Comparison of ENCODE assay signal across 9 mouse cellular contexts in the genomic region with DNA sequence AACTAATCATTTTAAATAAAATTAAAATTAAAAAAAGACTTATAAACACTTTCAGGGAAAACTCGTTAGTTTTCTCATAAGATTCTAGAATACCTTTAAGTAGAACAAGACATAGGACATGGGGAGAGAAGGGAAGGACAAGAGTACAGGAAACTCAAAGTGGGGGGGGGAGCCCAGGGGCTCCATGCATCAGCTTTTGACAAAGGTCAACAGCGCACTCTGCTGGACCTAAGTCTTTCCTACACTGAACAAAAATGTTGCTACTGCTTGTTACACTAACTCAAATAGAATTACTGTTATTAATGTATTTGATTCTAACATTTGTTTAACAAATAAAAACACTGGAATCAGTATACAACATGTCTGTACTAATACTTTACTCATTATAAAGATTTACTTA. TPM values are rescaled to one million over a fixed set of nuclear protein-coding genes. Genes with fewer than 3 reads are reported as not detected.
A peak's percentile ranks its signal among the peaks of the same experiment; 100 is the strongest.
DNase-seq lines count a peak whose midpoint lies in the region; ATAC-seq and TF ChIP-seq lines count a peak whose summit lies in the region.
"Had no signal": no experiment of that assay in that cellular context is flagged by ENCODE, and none has a peak within 500 bp of the region (broad histone marks: within the 10 kb centered on the region; RNA-seq: fewer than 3 reads in every experiment).

No protein-coding gene starts in this region.

- peak; percentile 63 for TF ChIP-seq CTCF in kidney, adult 2 months (conservative IDR thresholded peaks at IDR 0.05; ENCODE audit: insufficient read depth, insufficient read length, low read depth, low read length)

- ATAC-seq in kidney, embryonic 14.5 days (ENCODE audit: low FRiP score, low TSS enrichment): no peak
- ATAC-seq in granulocyte monocyte progenitor cell, adult 5-6 weeks (replicated peaks; ENCODE audit: poor library complexity, severe bottlenecking): no peak

- TF ChIP-seq POLR2A in kidney, adult 2 months (IDR thresholded peaks at IDR 0.05; ENCODE audit: low read depth, low read length): no peak

- 51% methylated on average over 2 of the region's 2 CpGs for WGBS in kidney, adult 2 months
- 56% methylated on average over 2 of the region's 2 CpGs for WGBS in kidney, embryonic 14.5 days

- no peaks in the 10 kb centered on the region for H3K27me3 ChIP-seq in kidney, adult 2 months (replicated peaks; ENCODE audit: control insufficient read depth, insufficient read depth, low read length)
- H3K27me3 ChIP-seq in kidney, embryonic 14.5 days (ENCODE audit: control insufficient read depth, insufficient read depth, low read length): no peaks in the 10 kb centered on the region

- H3K9ac ChIP-seq in kidney, embryonic 14.5 days (ENCODE audit: low read depth, low read length): no peak overlapping the region

- no peaks in the 10 kb centered on the region for H3K9me3 ChIP-seq in kidney, embryonic 14.5 days (ENCODE audit: control insufficient read depth, low read length)

- no peak overlapping the region for H3K27ac ChIP-seq in kidney, adult 2 months (ENCODE audit: insufficient read depth, low read depth, low read length)
- no peak overlapping the region for H3K27ac ChIP-seq in kidney, embryonic 14.5 days (ENCODE audit: low read depth, low read length)

- no peaks in the 10 kb centered on the region for H3K36me3 ChIP-seq in kidney, adult 2 months (ENCODE audit: control insufficient read depth, insufficient read depth, low read length)
- H3K36me3 ChIP-seq in kidney, embryonic 14.5 days (ENCODE audit: control insufficient read depth, insufficient read depth, low read length): no peaks in the 10 kb centered on the region

- peak; percentile 73 for DNase-seq in kidney, adult 2 months
- DNase-seq in ZHBTc4 (ENCODE audit: low read depth, low spot score): peak; percentile 45
- DNase-seq in embryo, embryonic 10.5 days (ENCODE audit: low spot score): peak; percentile 77
- DNase-seq in kidney, adult 8-10 months: peak; percentile 37 to 75
- DNase-seq in lung, adult 18-20 months: peak; percentile 30 to 58
- peak; percentile 5 to 6 for DNase-seq in right cerebral cortex, postnatal 36 days (ENCODE audit: low spot score in 2 of 2)

- no peaks in the 10 kb centered on the region for H3K4me1 ChIP-seq in kidney, adult 2 months (ENCODE audit: control insufficient read depth, insufficient read depth, low read length)
- H3K4me1 ChIP-seq in kidney, embryonic 14.5 days (ENCODE audit: control insufficient read depth, insufficient read depth, low read length): no peaks in the 10 kb centered on the region

- no peak overlapping the region for H3K4me2 ChIP-seq in kidney, embryonic 14.5 days (replicated peaks; ENCODE audit: low read depth, low read length)

- no peak overlapping the region for H3K4me3 ChIP-seq in kidney, adult 2 months (ENCODE audit: insufficient read depth, low read depth, low read length)
- H3K4me3 ChIP-seq in kidney, embryonic 14.5 days (ENCODE audit: low read length): no peak overlapping the region
- H3K4me3 ChIP-seq: myocyte had no signal

RNA-seq across cellular contexts. Expression of gene Brip1, which starts 26.8 kb away (rescaled TPM):
- 0.43 and 0.67 TPM in 2 replicates for polyA plus RNA-seq in kidney, adult 2 months (2012; rRNA removed)
- 9.7 and 14.8 TPM in 2 replicates for polyA plus RNA-seq in kidney, embryonic 14.5 days (2014; fragmentation: Nextera tagmentation; extraction: Ambion mirVana)
- total RNA-seq in granulocyte monocyte progenitor cell, adult 5-6 weeks (2014; fragmentation: Nextera tagmentation): 20.1 and 23.4 TPM in 2 replicates
- total RNA-seq in granulocyte monocyte progenitor cell, adult 5-6 weeks (2017): 22.7 and 31.8 TPM in 2 replicates

Comparison
In these comparisons a context has a peak if more than half of its experiments do, and no peak if none do; other contexts are left out.
1. DNase-seq: peak in every context shown above with its lines; median percentile 77 in embryo, embryonic 10.5 days; 73 in kidney, adult 2 months; 56 in kidney, adult 8-10 months; 45 in ZHBTc4; 44 in lung, adult 18-20 months; 6 in right cerebral cortex, postnatal 36 days.